Mouse (Mus musculus): ENCODE measurements around the gene Gfod1. TPM values are rescaled to one million over a fixed set of nuclear protein-coding genes. Genes with fewer than 3 reads are reported as not detected.

Gene Gfod1
- polyA plus RNA-seq, 1 experiment: 0.01 TPM

DNA sequence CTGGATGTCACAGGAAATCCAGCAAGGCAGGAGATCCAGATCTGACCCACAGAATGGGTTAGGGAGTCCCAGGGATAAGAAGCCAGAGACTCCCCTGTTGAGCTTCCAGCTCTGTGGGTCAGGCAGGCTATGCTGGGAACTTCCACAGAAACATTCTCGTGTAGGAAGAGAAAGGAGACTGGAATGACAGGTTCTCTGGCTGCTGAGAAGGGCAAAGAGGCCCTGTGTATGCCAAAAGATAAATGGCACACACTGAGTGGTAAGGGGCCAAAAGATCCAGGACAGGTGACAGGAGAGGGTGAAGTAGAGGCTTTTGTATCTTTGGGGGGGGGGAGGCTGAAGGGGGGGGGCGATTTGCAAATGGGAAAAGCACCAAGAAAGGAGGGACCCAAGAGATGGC is 112.7 kb downstream of the Gfod1 start:
- no peak for TF ChIP-seq GATA1 (IDR thresholded peaks at IDR 0.05; ENCODE audit: low read length)

DNA sequence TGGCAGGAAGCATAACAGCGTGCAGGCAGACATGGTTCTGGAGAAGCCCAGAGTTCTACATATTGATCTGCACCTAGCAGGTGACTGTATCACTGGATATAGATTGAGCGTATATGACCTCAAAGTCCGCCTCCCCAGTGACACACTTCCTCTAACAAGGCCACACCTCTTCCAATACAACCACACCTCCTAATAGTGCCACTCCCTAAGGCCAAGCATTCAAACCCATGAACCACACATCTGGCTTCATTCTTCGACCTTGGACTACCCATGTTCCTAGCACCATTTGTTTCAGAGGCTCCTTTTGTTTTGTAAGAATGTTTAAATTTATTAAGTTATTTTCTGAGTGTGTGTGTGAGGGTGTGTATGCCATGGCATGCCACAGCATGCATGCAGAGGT is 116.2 kb downstream of the Gfod1 start:
- TF ChIP-seq GATA1 (IDR thresholded peaks at IDR 0.05; ENCODE audit: low read length): no peak

DNA sequence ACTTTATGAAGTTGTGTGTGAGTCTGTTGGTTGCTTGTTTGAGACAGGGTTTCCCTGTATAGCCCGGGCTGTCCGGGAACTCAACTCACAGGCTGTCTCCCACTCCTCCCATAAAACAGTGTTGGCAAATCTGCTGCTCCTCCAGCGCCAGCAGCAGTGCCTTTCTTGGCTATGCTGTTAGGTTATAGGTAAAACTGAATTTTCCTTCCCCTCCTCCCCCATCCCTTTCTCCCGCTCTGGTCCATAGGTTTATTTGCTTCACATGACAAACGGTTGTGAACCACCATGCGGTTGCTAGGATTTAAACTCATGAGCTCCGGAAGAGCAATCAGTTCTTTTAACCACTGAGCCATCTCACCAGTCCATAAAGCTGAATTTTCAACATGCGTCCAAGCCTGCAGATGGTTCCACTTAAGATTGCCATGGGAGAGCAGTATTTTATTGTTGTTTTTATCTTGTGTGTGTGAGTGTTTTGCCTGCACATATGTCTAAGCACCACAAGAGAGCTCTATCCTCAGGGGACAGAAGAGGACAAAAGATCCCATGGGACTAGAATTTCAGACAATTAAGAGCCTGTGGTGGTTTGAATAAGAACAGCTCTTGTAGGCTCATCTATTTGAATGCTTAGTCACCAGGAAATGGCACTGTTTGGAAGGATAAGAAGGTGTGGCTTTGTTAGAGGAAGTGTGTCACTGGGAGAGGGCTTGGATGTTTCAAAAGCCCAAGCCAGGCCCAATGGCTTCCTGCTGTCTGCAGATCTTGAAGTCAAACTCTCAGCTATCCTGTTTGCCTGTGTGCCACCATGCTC is 120.5 kb downstream of the Gfod1 start:
- no peak for TF ChIP-seq GATA1 (IDR thresholded peaks at IDR 0.05; ENCODE audit: low read length)

DNA sequence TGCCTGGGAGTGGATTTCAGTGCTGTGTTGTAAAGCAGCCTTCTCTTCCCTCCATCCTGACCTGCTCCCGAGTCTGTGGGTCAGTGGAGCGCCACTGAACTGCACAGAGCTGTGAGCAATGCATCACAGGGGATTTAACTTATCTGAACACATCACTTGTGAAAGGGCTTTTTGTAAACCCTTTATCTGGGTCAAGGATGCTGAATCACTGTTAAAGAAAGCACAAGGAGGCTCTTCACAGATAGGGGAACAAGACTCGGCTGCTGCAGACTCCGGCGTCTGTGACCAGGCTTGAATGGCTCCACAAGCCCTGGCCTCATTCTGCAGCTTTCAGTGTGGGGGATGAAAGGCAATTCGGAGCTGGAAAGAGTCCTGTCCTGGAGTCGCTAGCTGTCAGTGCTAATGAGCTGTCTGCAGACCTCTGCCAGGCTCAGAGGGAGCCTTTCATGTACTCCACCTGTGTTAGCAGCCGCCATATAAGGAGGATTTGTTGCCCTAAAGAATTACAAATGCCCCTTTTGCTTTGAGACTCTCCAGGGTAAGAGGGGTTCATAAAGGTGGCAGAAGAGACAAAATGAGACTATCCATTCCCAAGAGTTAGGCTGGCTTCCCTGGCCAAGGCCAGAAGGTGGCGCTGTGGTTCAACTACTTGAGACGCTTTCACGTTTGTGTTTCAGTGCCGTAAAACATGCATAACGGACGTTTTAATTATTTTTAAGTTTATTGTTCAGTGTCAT is 121.3 kb downstream of the Gfod1 start:
- peak; percentile 59 for TF ChIP-seq GATA1 (IDR thresholded peaks at IDR 0.05; ENCODE audit: low read length)

DNA sequence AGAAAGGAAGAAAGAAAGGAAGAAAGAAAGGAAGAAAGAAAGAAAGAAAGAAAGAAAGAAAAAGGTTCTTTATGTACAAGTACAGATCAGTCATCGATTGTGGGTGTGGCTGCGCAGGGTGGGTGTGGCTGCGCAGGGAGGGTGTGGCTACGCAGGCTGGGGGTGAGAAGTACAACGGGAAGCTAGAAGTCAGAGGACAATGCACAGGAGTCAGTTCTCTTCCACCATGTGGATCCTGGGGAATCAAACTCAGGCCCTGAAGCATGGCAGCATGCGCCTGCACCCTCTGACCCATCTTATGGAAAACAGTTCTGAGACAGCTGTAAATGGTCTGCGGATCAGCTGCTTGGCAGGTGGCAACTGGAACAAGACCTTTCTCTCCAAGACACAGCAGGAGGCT is 122.9 kb downstream of the Gfod1 start:
- no peak for TF ChIP-seq GATA1 (IDR thresholded peaks at IDR 0.05; ENCODE audit: low read length)

DNA sequence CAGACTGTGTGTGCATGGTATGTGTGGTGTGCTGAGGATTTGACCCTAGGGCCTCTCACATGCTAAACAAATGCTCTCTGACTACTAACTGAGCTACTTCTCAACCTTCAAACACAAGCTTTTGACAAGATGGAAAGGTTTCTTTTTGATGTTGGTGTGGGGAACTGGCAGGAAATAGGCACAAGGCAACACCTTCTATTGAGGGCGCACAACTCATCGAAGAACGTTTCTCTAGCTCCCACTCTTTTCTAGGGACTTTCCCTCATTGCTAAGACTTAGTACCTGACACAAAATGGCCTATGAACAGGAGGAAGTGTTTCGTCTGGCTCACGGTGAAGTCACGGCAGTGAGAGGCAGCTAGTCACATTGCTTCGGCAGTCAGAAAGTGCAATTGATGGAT is 126.7 kb downstream of the Gfod1 start:
- no peak for TF ChIP-seq GATA1 (IDR thresholded peaks at IDR 0.05; ENCODE audit: low read length)

DNA sequence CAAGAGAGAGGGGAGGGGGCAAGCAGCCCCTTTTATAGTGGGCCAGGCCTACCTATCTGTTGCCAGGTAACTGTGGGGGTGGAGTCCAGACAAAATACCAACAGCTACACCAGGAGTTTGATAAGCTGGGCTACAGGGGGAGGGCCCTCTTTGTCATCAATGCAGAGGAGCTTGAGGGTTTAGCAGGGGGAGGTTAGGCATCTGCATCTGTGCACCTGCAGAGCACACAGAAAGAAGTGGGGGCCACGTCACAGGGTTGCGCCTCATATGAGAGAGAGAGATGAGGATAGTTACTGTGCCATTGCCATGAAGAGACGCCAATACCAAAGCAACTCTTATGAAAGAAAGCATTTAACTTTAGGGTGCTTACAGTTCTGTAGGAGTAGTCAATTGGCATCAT is 127.3 kb downstream of the Gfod1 start:
- TF ChIP-seq GATA1 (IDR thresholded peaks at IDR 0.05; ENCODE audit: low read length): no peak

DNA sequence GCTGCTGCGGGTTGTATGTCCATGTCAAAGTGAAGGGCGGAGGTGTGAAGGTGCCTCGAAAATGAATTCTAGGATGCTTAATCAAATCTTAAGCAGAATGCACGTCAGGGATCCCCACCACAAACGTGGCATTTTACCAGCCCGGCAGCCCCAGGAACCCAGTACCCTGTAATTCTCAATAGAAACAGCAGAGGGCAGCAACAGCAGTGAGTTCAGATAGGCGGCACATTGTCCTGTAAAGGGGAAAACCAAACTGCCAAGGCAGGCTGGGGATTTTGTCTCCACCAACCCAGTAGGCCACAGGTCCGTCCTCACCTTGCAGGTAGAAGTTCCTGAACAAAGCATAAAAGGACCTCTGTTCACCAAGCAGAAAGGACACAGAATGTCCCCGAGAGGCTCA is 130.7 kb downstream of the Gfod1 start:
- TF ChIP-seq GATA1 (IDR thresholded peaks at IDR 0.05; ENCODE audit: low read length): no peak

DNA sequence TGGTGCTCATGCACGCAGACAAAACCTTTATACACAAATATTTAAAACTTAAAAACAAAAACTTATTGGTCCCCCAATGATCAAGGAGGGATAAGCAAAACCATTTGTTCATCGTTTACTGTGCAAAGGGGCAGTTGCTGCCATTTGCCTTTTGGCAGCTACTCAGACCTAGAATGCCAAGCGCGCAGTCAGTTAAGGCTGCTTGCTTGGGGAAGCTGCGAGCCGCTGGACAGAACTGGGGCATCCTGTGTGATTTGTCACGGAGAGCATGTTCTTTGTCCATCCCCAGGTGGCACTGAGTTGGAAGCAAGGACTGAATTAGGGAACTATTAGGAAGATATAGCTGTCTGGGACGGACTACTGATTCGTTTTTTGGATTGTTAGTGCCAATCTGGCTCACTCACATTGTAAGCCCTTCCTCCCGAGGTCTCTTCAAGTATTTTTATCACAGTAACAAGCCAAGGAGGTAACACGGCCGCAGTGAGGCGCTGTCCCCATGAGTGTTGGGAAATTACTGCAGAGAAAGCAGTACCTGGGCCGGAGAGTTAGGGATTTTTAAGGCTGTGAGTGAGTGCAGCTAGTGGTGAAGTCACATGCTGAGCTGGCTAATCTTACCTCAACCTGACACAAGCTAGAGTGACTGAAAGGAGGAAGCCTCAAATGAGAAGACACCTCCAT is 131.8 kb downstream of the Gfod1 start:
- TF ChIP-seq GATA1 (IDR thresholded peaks at IDR 0.05; ENCODE audit: low read length): no peak

DNA sequence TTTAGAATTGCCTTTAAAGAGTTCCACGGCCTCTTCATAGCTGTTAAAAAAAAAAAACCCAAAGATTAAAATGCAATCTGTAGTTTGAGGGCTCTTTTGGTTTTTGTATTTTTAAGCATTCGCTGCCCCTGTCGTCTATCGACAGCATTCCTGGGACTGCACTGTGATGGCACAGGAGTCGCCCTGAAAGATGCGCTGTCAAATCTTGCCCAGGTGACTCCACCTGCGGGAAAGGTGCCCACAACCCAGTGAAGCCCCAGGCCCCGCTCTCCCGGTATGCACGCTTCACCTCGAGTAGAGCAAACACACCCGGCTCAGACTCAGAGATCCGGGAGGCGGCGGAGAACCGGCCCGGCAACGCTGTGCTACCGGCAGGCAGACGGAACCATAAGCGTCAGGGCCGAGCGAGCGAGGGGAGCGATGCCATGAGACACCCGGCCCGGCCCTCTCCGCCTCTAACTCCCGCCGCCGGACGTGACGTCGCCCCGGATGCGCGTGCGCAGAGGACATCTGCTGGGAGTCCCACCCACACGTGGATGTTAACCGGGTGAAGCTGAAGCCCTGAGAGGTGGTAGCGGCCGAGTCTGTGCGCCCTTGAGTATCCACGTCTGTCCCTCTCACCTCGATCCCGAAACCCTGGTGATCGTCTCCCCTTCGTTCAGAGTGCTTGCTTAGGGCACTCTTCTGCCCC is 132.8 kb downstream of the Gfod1 start, which contains the start of gene Tbc1d7:
TSS of gene Tbc1d7 (minus strand) at position 482 of the 691 bp plus-strand sequence.
- TF ChIP-seq GATA1 (IDR thresholded peaks at IDR 0.05; ENCODE audit: low read length): no peak

DNA sequence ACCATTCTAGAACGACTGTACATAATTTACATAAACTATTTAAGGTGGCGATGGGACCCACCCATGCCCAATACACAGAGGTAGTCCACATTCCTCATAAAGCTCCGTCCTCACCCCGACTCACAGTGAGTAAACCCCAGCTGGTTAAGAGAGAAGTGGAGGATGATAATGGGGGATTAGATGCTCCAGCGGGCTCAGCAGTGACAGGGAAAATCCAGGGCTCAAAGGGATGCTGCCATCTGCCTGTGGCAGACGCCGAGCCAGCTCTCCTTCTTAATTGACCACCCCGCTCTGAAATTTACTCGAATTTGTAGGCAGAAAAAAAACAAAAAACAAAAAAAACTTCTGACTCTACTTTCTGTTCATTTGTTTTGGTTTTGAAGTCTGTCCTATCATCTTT is 136.3 kb downstream of the Gfod1 start:
- TF ChIP-seq GATA1 (IDR thresholded peaks at IDR 0.05; ENCODE audit: low read length): no peak

DNA sequence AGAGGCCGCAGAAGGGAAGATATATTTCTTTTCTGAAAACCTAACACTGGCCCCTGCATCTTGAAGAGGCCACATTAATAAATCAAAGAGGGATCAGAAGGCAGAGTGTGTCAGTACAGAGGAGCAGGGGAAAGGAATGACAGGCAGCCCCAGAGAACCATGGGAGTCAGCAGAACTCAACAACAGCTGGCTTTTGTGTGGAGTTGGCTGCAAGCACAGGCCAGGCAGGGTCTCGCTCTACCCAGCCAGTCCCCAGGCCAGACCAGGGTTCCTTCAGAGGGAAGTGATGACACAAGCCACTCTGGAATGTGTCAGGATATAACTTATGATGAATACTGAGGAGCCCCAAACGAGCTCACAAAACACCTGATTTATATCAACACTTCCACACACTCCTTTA is 144.5 kb downstream of the Gfod1 start:
- TF ChIP-seq GATA1 (IDR thresholded peaks at IDR 0.05; ENCODE audit: low read length): no peak

DNA sequence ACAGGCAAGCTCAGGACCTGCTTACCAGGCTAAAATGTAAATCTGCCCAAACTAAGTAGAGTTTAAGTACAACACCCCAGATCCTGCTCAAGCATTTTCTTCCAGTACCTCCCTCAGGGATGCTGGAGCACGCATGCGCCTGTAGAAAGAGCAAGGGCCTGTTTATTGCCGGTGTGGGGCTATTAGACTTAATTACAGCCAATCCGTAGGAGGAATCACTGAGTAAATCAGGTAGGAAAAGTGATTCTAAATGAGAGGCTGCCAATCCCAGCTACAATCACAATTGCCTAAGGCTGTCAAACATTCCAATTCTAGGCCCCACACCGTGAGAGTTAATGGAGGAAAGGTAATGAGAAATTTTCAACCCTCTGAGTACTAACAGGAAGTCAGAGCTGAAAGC is 145.7 kb downstream of the Gfod1 start:
- TF ChIP-seq GATA1 (IDR thresholded peaks at IDR 0.05; ENCODE audit: low read length): no peak

DNA sequence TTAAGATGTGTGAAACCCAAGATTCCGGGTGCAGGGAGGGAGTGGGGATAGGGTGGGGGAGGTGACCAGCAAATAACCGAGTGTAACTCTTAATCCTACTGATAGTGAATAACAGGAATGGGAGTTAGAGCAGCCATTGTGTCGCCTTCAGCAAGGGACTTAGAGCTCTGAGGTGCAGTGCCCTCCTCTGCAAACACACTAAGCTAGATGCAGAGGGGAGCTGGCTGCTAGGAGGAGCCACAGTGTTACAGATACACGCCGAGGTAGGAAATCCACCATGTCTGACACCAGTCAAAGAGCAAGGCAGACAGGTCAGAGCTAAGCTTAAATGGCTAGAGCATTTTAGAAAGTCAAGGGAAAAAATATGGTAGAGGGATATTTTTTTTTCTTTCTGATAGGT is 146.6 kb downstream of the Gfod1 start:
- no peak for TF ChIP-seq GATA1 (IDR thresholded peaks at IDR 0.05; ENCODE audit: low read length)

DNA sequence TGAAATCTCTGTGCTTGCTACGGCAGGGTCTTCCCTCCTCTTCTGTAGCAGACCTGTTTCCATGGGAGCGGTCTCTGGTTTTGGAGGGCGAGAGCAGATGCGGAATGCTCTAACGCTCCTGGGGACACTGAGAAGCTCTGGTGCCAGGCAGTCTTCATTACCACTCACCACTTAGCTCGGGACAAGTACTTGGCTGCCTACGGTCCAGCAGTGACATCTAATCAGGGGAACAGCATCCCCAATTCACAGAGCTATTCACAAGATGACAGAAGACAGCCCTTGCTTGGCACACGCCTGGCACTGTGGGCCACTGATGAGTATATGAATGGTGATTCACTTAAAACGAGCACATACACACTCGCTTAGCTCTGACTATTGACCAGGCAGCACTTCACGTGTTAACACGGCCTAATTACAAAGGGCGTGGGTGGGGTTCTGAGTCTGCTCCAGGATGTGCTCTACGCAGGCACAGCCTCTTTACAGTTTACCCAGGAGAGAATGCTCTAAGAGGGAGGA is 151.9 kb downstream of the Gfod1 start:
- no peak for TF ChIP-seq GATA1 (IDR thresholded peaks at IDR 0.05; ENCODE audit: low read length)

Measured in G1E-ER4 (cell line).